Mouse (Mus musculus) liver, embryonic 18 days (tissue): ENCODE results near the gene Stmn1. TPM values are rescaled to one million over a fixed set of nuclear protein-coding genes. Genes with fewer than 3 reads are reported as not detected.

ENCODE experiments used
- polyA plus RNA-seq: library from polyadenylated mRNA; depleted of rRNA; stranded (reverse); fragments of >200 nt; gene quantifications from 2 replicates; pipeline ENCODE4 v1.2.3, GENCODE M21; 2012; rRNA removed

Gene Stmn1
- 43.6 and 45.0 TPM in 2 replicates for polyA plus RNA-seq

GRCm38 (mm10) chr4:134468215-134468575 lies at the start of gene Stmn1:
Gene Stmn1, plus strand, starts transcription at chr4:134468320.

DNA sequence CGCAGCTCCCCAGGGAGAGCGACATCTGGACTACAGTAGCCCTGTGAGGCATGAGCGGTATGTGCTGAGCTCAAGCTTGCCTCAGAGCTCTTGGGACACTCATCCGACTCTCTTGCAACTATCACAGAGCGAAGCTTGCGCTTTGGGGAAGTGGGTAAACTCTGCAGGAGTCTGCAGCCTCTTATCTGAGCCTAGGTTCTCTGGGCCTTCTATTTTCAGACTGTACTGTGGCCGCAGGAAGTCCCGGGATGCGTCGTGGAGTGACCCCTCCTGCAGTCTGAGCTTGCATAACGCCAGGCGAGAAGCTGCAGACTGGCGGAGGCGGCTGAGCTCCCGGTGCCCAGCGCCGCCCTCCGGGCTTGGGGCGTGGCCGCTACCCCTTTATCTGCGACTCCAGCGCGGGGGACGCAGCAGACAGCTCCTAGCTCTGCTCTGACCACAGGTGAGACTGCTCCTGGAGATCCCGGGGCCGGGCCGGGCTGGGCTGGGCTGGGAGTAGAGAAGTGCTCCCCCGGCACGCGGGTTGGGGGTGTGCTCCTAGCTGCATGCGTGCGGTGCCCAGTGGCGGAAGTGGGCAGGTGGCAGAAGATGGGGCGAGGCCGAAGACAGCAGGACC lies 28.6 kb downstream of the Stmn1 start, which contains the start of gene Paqr7:
Gene Paqr7, plus strand, starts transcription at position 103 of the 616 bp plus-strand sequence.

DNA sequence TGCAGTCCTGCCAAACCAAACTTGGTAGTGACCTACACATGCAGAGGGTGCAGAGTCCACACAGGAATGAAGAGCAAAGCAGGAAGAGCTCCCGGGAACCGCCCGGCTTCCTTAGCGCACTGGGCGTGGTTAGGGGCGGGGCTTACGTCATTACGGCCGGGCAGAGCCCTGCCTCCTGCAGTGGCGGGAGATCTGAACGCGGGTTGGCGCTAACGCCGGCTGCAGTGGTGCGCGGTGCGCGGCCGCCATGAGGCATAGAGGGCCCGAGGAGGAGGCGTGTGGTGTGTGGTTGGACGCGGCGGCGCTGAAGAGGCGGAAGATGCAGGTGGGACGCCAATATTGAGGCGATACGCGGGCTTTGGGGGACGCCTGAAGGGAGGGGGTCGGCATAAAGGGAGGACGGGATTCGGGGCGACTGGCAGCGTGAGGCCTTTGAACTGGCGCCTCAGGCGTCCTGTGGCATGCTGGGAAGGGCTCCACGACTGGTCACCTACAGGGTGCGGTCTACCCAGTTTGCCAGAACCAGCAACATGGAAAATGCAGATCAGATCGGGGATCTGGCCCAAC lies 42.8 kb downstream of the Stmn1 start, which contains the start of gene Aunip:
Gene Aunip, plus strand, starts transcription at position 155 of the 567 bp plus-strand sequence.

Other genes with a start within 250 kb of the Stmn1 start
- gene Catsper4, start 240.9 kb upstream of the Stmn1 start, polyA plus RNA-seq: 0.01 and 0.02 TPM in 2 replicates
- gene Cnksr1, start 229.9 kb upstream of the Stmn1 start, polyA plus RNA-seq: 0.17 and 0.25 TPM in 2 replicates
- gene E130218I03Rik, start 224.7 kb upstream of the Stmn1 start, polyA plus RNA-seq: not detected in 2 replicates
- gene Zfp593, start 222.7 kb upstream of the Stmn1 start, polyA plus RNA-seq: 4.9 and 5.3 TPM in 2 replicates
- gene Gm30191, start 221.4 kb upstream of the Stmn1 start, polyA plus RNA-seq: not detected in 2 replicates
- 1.3 and 1.4 TPM in 2 replicates for gene Grrp1, start 214.2 kb upstream of the Stmn1 start, polyA plus RNA-seq
- gene Pdik1l, start 180.4 kb upstream of the Stmn1 start, polyA plus RNA-seq: 3.4 TPM in 2 replicates
- gene Trim63, start 153.2 kb upstream of the Stmn1 start, polyA plus RNA-seq: 0.14 and 0.17 TPM in 2 replicates
- gene Slc30a2, start 125.1 kb upstream of the Stmn1 start, polyA plus RNA-seq: 0.01 and 0.02 TPM in 2 replicates
- 0.38 and 0.41 TPM in 2 replicates for gene Extl1, start 84.5 kb upstream of the Stmn1 start, polyA plus RNA-seq
- 18.1 and 20.3 TPM in 2 replicates for gene Pafah2, start 72.0 kb upstream of the Stmn1 start, polyA plus RNA-seq
- gene Paqr7, start 28.4 kb downstream of the Stmn1 start, polyA plus RNA-seq: 7.9 and 8.0 TPM in 2 replicates
- gene Aunip, start 42.7 kb downstream of the Stmn1 start, polyA plus RNA-seq: 7.2 and 8.8 TPM in 2 replicates
- gene Mtfr1l, start 67.1 kb downstream of the Stmn1 start, polyA plus RNA-seq: 33.9 and 34.0 TPM in 2 replicates
- gene Selenon, start 83.8 kb downstream of the Stmn1 start, polyA plus RNA-seq: 4.0 and 4.4 TPM in 2 replicates
- 2.0 and 2.5 TPM in 2 replicates for gene Man1c1, start 236.0 kb downstream of the Stmn1 start, polyA plus RNA-seq